Mouse (Mus musculus): ENCODE data around the gene Taar4.

The Taar4 gene

GRCm38 (mm10) chr10:23999639-24000038 is 39.3 kb downstream of the Taar4 start, which contains the start of gene Taar7b:
Gene Taar7b, plus strand, starts transcription at chr10:23999939.
- ATAC-seq (ENCODE audit: insufficient number of reproducible peaks, low FRiP score, low TSS enrichment) = no peak

GRCm38 (mm10) chr10:24006442-24006841 is 46.1 kb downstream of the Taar4 start:
- no peak for ATAC-seq (ENCODE audit: insufficient number of reproducible peaks, low FRiP score, low TSS enrichment)

GRCm38 (mm10) chr10:24007034-24007433 is 46.7 kb downstream of the Taar4 start:
- ATAC-seq (ENCODE audit: insufficient number of reproducible peaks, low FRiP score, low TSS enrichment) = no peak

GRCm38 (mm10) chr10:24008143-24008542 is 47.8 kb downstream of the Taar4 start:
- ATAC-seq (ENCODE audit: insufficient number of reproducible peaks, low FRiP score, low TSS enrichment) = no peak
